ENCODE assay signal across 2 mouse cellular contexts in the genomic region with DNA sequence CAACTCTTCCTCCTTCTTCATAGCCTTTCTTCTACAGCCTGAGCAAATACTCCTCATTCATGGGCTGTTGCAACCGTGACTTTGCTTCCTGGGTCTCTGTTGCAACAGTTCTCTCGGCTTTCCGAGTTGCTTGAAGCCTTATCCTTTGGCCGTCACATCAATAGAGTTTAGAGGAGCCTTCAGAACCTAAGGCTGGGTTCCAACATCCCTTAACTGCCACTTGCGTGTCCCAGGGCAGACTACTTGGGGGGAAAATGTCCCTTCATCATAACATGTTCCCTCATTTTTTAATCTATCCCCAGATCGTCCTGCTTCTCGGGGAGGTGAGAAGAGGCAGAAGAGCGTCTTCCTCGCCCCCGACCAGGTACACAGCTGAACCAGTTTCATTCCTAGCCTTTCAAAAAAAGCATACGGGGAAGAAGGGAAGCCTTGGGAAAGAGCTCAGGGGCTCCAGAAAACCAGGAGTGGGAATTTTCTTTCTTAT.
TF ChIP-seq lines count a peak whose summit lies in the region.

No protein-coding gene starts in this region.

TF ChIP-seq in C2C12, 6 proteins besides CTCF, POLR2A, EP300 and RAD21:
- no peak for TF ChIP-seq USF1 (IDR thresholded peaks at IDR 0.05; ENCODE audit: low read depth)
- no peak for TF ChIP-seq FOSL1 (IDR thresholded peaks at IDR 0.05; ENCODE audit: insufficient read depth, low read length, poor library complexity, severe bottlenecking)
- peak; percentile 43 for TF ChIP-seq CEBPB (IDR thresholded peaks at IDR 0.05; ENCODE audit: low read depth)
- no peak for TF ChIP-seq MYOG (IDR thresholded peaks at IDR 0.05; ENCODE audit: control insufficient read depth, extremely low read depth, insufficient read length)
- no peak for TF ChIP-seq MAX (IDR thresholded peaks at IDR 0.05)
- no peak for TF ChIP-seq MYOD1 (IDR thresholded peaks at IDR 0.05; ENCODE audit: control insufficient read depth, insufficient read length, low read depth)

TF ChIP-seq in MEL, 35 proteins besides CTCF, POLR2A, EP300 and RAD21:
- TF ChIP-seq TCF12 (IDR thresholded peaks at IDR 0.05; ENCODE audit: low read depth, low read length) (no peak), GATA1 (IDR thresholded peaks at IDR 0.05; ENCODE audit: low read depth, low read length) (peak; percentile 0; the same call in 1 of the 2 replicates), CHD1 (IDR thresholded peaks at IDR 0.05; ENCODE audit: low read depth, low read length) (no peak), TBP (IDR thresholded peaks at IDR 0.05; ENCODE audit: low read depth, low read length) (peak; percentile 96), POLR2AphosphoS5 (IDR thresholded peaks at IDR 0.05; ENCODE audit: borderline replicate concordance, low read depth, low read length) (peak; percentile 14; the same call in 1 of the 2 replicates)
